Mouse (Mus musculus) embryonic fibroblast, embryonic 13.5 days (primary cell): ENCODE data around the gene Fkbpl. TPM values are rescaled to one million over a fixed set of nuclear protein-coding genes. Genes with fewer than 3 reads are reported as not detected.
A peak's percentile ranks its signal among the peaks of the same experiment; 100 is the strongest.

ENCODE experiments used
- H3K27ac ChIP-seq: 2 replicates; pipeline ENCODE4 v1.5.1; 2012; ENCODE audit warnings: low read length, control low read depth, inconsistent platforms; ENCODE audit not compliant: insufficient read depth
- H3K4me1 ChIP-seq: 2 replicates; pipeline ENCODE4 v1.6.1; 2011; ENCODE audit warnings: low read length; ENCODE audit not compliant: control insufficient read depth, insufficient read depth
- H3K4me3 ChIP-seq: 2 replicates; pipeline ENCODE4 v1.5.1; 2011; ENCODE audit warnings: mild to moderate bottlenecking, control low read depth, low read length; ENCODE audit not compliant: insufficient read depth
- CTCF ChIP-seq: IDR thresholded peaks from 2 replicates; pipeline ENCODE4 v1.5.1; 2011; ENCODE audit warnings: mild to moderate bottlenecking, control low read depth, low read length, moderate library complexity, borderline replicate concordance; ENCODE audit not compliant: insufficient read depth
- POLR2A ChIP-seq: IDR thresholded peaks from 2 replicates; pipeline ENCODE4 v1.6.1; 2011; ENCODE audit warnings: low read depth, mild to moderate bottlenecking, control low read depth, low read length, moderate library complexity
- polyA plus RNA-seq: library from polyadenylated mRNA; stranded (reverse); fragments of >200 nt; gene quantifications from 2 replicates; pipeline ENCODE4 v1.2.4, GENCODE M21; 2011; ENCODE audit warnings: low read depth; ENCODE audit not compliant: missing spikeins, insufficient read length

Fkbpl gene
- polyA plus RNA-seq, 1 experiment = 20.2 TPM

- H3K4me3 ChIP-seq = peak overlapping the region; percentile 84
- H3K27ac ChIP-seq = no peak overlapping the region
- peaks cover 4% of the 10 kb centered on the region; the same call in 1 of the 2 replicates for H3K4me1 ChIP-seq
- TF ChIP-seq CTCF (no peak), POLR2A (peak; percentile 31)
Measured at GRCm38 (mm10) chr17:34606186-34607039, 38.2 kb upstream of the Fkbpl start.

GRCm38 (mm10) chr17:34607997-34608396, 36.6 kb upstream of the Fkbpl start:
- TF ChIP-seq CTCF = no peak
- TF ChIP-seq POLR2A = no peak
- H3K27ac ChIP-seq = no peak overlapping the region
- peaks cover 4% of the 10 kb centered on the region; the same call in 1 of the 2 replicates for H3K4me1 ChIP-seq
- no peak overlapping the region for H3K4me3 ChIP-seq

- TF ChIP-seq CTCF (no peak), POLR2A (no peak)
- H3K4me1 ChIP-seq = peaks cover 4% of the 10 kb centered on the region; the same call in 1 of the 2 replicates
- no peak overlapping the region for H3K27ac ChIP-seq
- H3K4me3 ChIP-seq = no peak overlapping the region
Measured at GRCm38 (mm10) chr17:34611050-34611449, 33.5 kb upstream of the Fkbpl start.

GRCm38 (mm10) chr17:34613054-34613645, 31.4 kb upstream of the Fkbpl start:
- no peak for TF ChIP-seq POLR2A
- no peak for TF ChIP-seq CTCF
- Histone ChIP-seq H3K27ac (no peak overlapping the region), H3K4me3 (no peak overlapping the region), H3K4me1 (no peaks in the 10 kb centered on the region)

- Histone ChIP-seq H3K27ac (no peak overlapping the region), H3K4me3 (no peak overlapping the region), H3K4me1 (no peaks in the 10 kb centered on the region)
- TF ChIP-seq POLR2A (no peak), CTCF (no peak)
Measured at GRCm38 (mm10) chr17:34613830-34614229, 30.7 kb upstream of the Fkbpl start.

GRCm38 (mm10) chr17:34615871-34616270, 28.7 kb upstream of the Fkbpl start, which contains the start of gene Egfl8:
Egfl8 (minus strand) TSS chr17:34615971.
- H3K4me3 ChIP-seq = no peak within 1 kb of the TSS
- TF ChIP-seq POLR2A (no peak), CTCF (no peak)
- no peak within 1 kb of the TSS for H3K27ac ChIP-seq
- no peaks in the 10 kb centered on the region for H3K4me1 ChIP-seq

- TF ChIP-seq CTCF (peak; percentile 57; the same call in 1 of the 2 replicates), POLR2A (no peak)
- no peak overlapping the region for H3K4me3 ChIP-seq
- H3K27ac ChIP-seq = no peak overlapping the region
- no peaks in the 10 kb centered on the region for H3K4me1 ChIP-seq
Measured at GRCm38 (mm10) chr17:34618999-34619398, 25.6 kb upstream of the Fkbpl start.

GRCm38 (mm10) chr17:34621006-34621405, 23.6 kb upstream of the Fkbpl start:
- no peak for TF ChIP-seq POLR2A
- TF ChIP-seq CTCF = no peak
- H3K4me3 ChIP-seq = no peak overlapping the region

GRCm38 (mm10) chr17:34623161-34623560, 21.4 kb upstream of the Fkbpl start:
- H3K4me3 ChIP-seq = no peak overlapping the region
- no peak for TF ChIP-seq POLR2A
- TF ChIP-seq CTCF = no peak
- H3K27ac ChIP-seq = no peak overlapping the region

More at GRCm38 (mm10) chr17:34621006-34621405, 23.6 kb upstream of the Fkbpl start:
- Histone ChIP-seq H3K27ac (no peak overlapping the region), H3K4me1 (0 out of 2 replicates have a peak, but pooled peaks cover under 1% of the 10 kb centered on the region)

GRCm38 (mm10) chr17:34624981-34625380, 19.6 kb upstream of the Fkbpl start:
- Histone ChIP-seq H3K27ac (no peak overlapping the region), H3K4me1 (peaks cover 9% of the 10 kb centered on the region; the same call in 1 of the 2 replicates), H3K4me3 (no peak overlapping the region)
- TF ChIP-seq POLR2A (no peak), CTCF (no peak)

More at GRCm38 (mm10) chr17:34623161-34623560, 21.4 kb upstream of the Fkbpl start:
- peaks cover 4% of the 10 kb centered on the region; the same call in 1 of the 2 replicates for H3K4me1 ChIP-seq
